Mouse (Mus musculus) left cerebral cortex, postnatal 4 days (tissue): ENCODE measurements at regions not wholly inside any gene's neighbourhood (a gene's known extent, or its start where the extent isn't known, plus 50 kb on each side); places are given as distances from the start of the nearest gene placed in this dataset.

ENCODE experiments used
- DNase-seq: peaks from one replicate; pipeline ENCODE4 v3.0.0-alpha.2; 2022
- intact Hi-C: fragments of 180-260 bp; cut with DNase I; formaldehyde crosslinking; loops from one replicate; pipeline ENCODE4 v1.15.1; 2025

GRCm38 (mm10) chrX:23556271-23556670 is 136.6 kb upstream of the Wdr44 start:
- intact Hi-C loops = no loop called here
- peak; percentile 0 for DNase-seq

GRCm38 (mm10) chrX:23565581-23565980 is 127.3 kb upstream of the Wdr44 start:
- intact Hi-C loops = no loop called here
- DNase-seq = no peak
